Mouse (Mus musculus) frontal cortex, postnatal 10 days (tissue): Measurements from ENCODE around the gene Tprkb.
"Not testable (repeated sequence)": the region's sequence is repeated elsewhere in the genome, so short reads cannot be mapped to it uniquely, and the experiment has no call there.

Experiments used
- DNase-seq, 2 experiments: peaks; one replicate each; pipeline ENCODE4 v3.0.0; 2022; ENCODE audit warnings: low spot score in 2 of 2, mixed read lengths in 1 of 2

Tprkb gene

DNA sequence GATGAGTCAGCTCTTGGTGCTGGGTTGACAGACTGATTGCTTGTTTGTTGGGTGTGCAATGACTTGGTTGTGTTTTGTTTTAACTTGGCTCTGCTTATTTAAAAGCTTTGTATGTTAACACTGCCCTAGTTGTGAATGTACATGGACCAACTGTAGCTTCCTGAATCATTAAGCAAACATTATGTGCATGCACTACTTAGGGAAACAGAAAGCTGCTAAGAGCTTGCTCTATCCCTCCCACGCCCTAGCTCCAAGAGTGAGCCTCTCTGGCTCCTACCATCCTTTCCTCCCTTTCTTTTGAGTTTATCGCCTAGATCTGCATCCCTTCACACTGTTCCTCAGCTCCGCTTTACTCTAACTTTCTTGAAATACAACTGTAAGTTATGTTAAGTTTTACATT lies 61.7 kb downstream of the Tprkb start:
- no peak for DNase-seq

DNA sequence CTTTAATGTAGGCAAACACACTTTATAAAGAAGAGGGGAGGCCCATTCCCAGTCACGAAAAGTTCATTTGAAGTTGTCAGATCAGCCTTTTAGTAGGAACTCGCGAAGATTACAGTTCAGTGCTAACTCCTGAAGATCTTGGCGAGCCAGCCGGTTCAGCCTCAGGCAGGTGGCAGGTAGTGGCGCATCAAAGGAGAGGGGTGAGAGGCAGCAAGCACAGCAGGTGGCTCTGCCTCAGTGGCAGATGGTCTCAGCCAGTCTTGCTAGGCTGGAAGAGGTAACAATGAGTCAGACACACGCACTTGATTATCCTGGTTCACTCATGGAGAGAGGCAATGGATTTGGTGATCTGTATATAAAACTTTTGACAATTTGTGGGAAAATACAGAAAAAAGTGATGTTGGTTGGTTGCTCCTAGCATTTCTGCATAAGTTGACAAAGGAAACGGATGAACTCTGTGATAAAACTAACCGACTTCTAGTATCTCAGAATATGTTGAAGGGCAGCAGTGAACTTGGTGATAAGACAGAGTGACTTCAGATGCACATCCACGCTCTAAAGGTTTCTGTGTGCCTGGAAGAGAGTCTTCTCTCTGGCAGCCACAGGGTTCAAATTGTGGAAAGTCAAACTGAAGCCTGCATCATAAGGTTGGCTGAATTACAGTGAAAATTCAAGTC lies 63.4 kb downstream of the Tprkb start:
- no peak for DNase-seq

DNA sequence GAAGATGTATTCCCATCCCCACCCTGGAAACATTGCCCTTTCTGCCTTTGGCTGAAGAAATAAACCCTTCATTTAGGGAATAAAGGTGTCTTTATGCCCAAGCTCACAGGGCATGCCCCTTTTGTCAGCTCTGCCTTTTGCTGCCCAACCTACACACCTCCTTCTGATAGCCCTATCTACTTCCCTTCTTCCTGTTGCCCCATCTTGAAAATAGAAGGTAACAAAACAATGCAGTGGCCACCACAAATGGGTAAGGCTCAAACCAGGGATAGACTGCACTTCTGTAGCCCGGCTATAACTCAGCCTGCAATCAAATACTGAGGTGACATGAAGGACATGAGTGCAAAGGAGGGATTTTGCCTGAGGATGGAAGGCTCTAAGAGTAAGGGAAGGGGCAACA lies 64.1 kb downstream of the Tprkb start:
- DNase-seq, result no peak

DNA sequence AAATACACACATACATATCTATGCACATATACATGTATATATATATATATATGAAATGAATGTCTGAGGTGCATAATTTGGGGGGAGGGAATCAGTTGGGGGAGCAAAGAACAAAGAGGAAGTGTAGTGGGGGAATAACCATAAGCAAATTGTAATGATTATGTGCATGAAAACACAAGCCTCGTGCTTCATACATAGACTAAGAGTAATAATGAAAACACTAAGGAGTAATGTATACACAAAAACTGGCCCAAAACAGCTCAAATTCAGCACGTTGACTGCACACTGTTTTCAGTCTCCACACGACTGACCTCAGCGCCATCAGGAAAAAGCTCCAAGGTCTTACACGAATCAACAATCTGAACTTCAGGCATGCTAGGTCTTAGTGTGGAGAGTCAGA lies 64.6 kb downstream of the Tprkb start:
- DNase-seq, result no peak

DNA sequence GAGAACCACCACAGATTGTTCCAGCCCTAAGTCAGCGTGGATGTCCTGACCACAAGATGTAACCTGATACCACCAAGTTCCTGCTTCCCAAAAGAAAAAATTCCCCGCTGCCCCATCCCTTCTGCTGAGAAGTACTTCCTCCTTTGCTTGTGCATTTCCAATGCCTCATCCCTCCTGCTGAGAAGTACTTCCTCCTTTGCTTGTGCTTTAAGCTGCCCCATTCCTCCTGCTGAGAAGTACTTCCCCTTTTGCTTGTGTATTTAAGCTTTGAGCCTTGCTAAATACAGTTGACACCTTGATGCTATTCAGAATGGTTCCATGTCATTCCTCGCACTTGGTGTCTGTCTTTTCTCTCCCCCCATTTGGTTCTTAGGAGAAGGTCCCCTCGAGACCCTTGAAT lies 67.1 kb downstream of the Tprkb start:
- not testable (repeated sequence) for DNase-seq
